9 mouse cellular contexts compared by ENCODE assay signal in the genomic region with DNA sequence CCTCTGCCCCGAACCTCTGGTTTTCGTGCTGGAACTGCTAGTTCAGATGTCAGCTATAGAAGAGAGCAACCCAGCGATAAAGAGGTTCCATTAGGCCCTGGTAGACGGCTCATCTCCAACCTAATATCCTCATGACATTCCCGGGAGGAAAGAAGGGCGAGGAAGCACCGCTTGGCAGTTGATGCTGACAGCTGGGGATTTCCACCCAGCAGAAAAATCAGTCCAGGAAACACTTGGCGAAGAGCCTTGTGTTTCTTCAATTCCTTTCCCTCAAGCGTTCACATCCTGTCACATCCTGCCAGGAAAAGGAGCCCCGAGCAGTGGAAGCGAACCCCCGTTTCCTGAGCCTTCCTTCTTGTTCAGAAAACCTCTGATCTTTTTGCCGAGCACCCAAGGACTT. TPM values are rescaled to one million over a fixed set of nuclear protein-coding genes. Genes with fewer than 3 reads are reported as not detected.
DNase-seq lines count a peak whose midpoint lies in the region; ATAC-seq and TF ChIP-seq lines count a peak whose summit lies in the region.
"Had no signal": no experiment of that assay in that cellular context is flagged by ENCODE, and none has a peak within 500 bp of the region (broad histone marks: within the 10 kb centered on the region; RNA-seq: fewer than 3 reads in every experiment).

No protein-coding gene starts in this region.

- H3K4me3 ChIP-seq in left cerebral cortex, adult 2 months = no peak overlapping the region
- no peak overlapping the region for H3K4me3 ChIP-seq in heart, embryonic 12.5 days
- H3K4me3 ChIP-seq in hindbrain, embryonic 13.5 days = no peak overlapping the region
- no peak overlapping the region for H3K4me3 ChIP-seq in hindbrain, embryonic 14.5 days (replicated peaks; ENCODE audit: low read length)

- peak; percentile 63 for DNase-seq in left cerebral cortex, postnatal 4 days
- DNase-seq in left cerebral cortex, adult 2 months (ENCODE audit: extremely low spot score in 1 of 2, low spot score in 2 of 2) = no peak
- DNase-seq in cerebellum, adult 18-20 months = peak; percentile 16 to 39
- DNase-seq in kidney, postnatal 4 days = peak; percentile 29 to 49
- peak; percentile 61 for DNase-seq in skeletal muscle tissue, adult 2 months (ENCODE audit: low read depth, low spot score)
- no peak for DNase-seq in hindbrain, embryonic 14.5 days (ENCODE audit: low spot score)

- intact Hi-C loops in left cerebral cortex, postnatal 4 days (cut with DNase I) = no loop called here
- intact Hi-C loops in left cerebral cortex, adult 2 months (cut with DNase I) = no loop called here

- WGBS in heart, embryonic 12.5 days = 41% methylated on average over 13 of the region's 13 CpGs
- WGBS in hindbrain, embryonic 13.5 days = 74% methylated on average over 13 of the region's 13 CpGs
- WGBS in hindbrain, embryonic 14.5 days = 74% methylated on average over 13 of the region's 13 CpGs

- H3K36me3 ChIP-seq in heart, embryonic 12.5 days = no peaks in the 10 kb centered on the region
- H3K36me3 ChIP-seq in hindbrain, embryonic 13.5 days = no peaks in the 10 kb centered on the region
- H3K36me3 ChIP-seq in hindbrain, embryonic 14.5 days (replicated peaks; ENCODE audit: control insufficient read depth, insufficient read depth) = no peaks in the 10 kb centered on the region

- ATAC-seq in heart, embryonic 12.5 days (ENCODE audit: insufficient number of reproducible peaks, low FRiP score) = no peak
- no peak for ATAC-seq in hindbrain, embryonic 13.5 days (ENCODE audit: low FRiP score)
- no peak for ATAC-seq in hindbrain, embryonic 14.5 days (ENCODE audit: low FRiP score)
- ATAC-seq: Patski had no signal

- TF ChIP-seq CTCF in left cerebral cortex, adult 2 months (IDR thresholded peaks at IDR 0.05) = no peak

- no peak overlapping the region for H3K27ac ChIP-seq in left cerebral cortex, adult 2 months
- H3K27ac ChIP-seq in heart, embryonic 12.5 days (ENCODE audit: poor library complexity, severe bottlenecking) = peak overlapping the region; percentile 88
- H3K27ac ChIP-seq in hindbrain, embryonic 13.5 days = no peak overlapping the region
- no peak overlapping the region for H3K27ac ChIP-seq in hindbrain, embryonic 14.5 days

- H3K27me3 ChIP-seq in heart, embryonic 12.5 days (replicated peaks) = no peaks in the 10 kb centered on the region
- no peaks in the 10 kb centered on the region for H3K27me3 ChIP-seq in hindbrain, embryonic 13.5 days
- H3K27me3 ChIP-seq in hindbrain, embryonic 14.5 days (ENCODE audit: control insufficient read depth, insufficient read depth, low read length) = no peaks in the 10 kb centered on the region
- H3K27me3 ChIP-seq: Patski had no signal

- H3K4me1 ChIP-seq in heart, embryonic 12.5 days (replicated peaks) = peaks cover 21% of the 10 kb centered on the region
- H3K4me1 ChIP-seq in hindbrain, embryonic 13.5 days (replicated peaks) = 0 out of 2 replicates have a peak, but pooled peaks cover 3% of the 10 kb centered on the region
- H3K4me1 ChIP-seq in hindbrain, embryonic 14.5 days (replicated peaks; ENCODE audit: control insufficient read depth, insufficient read depth, low read length) = 0 out of 2 replicates have a peak, but pooled peaks cover 6% of the 10 kb centered on the region

- H3K4me2 ChIP-seq in heart, embryonic 12.5 days = peak overlapping the region; percentile 56
- no peak overlapping the region for H3K4me2 ChIP-seq in hindbrain, embryonic 13.5 days
- no peak overlapping the region for H3K4me2 ChIP-seq in hindbrain, embryonic 14.5 days (replicated peaks)

- no peaks in the 10 kb centered on the region for H3K9me3 ChIP-seq in heart, embryonic 12.5 days (replicated peaks)
- no peaks in the 10 kb centered on the region for H3K9me3 ChIP-seq in hindbrain, embryonic 13.5 days
- H3K9me3 ChIP-seq in hindbrain, embryonic 14.5 days (ENCODE audit: control insufficient read depth, low read length) = no peaks in the 10 kb centered on the region

- H3K9ac ChIP-seq in heart, embryonic 12.5 days = no peak overlapping the region; the same call in 1 of the 2 replicates
- H3K9ac ChIP-seq in hindbrain, embryonic 13.5 days = no peak overlapping the region
- H3K9ac ChIP-seq in hindbrain, embryonic 14.5 days = no peak overlapping the region

RNA-seq across cellular contexts. Expression of a gene that starts 22.3 kb away (rescaled TPM):
- total RNA-seq in left cerebral cortex, postnatal 4 days (2021) = 100 to 1,000 TPM; 151 to 163 TPM
- 100 to 1,000 TPM; 111 to 126 TPM for total RNA-seq in left cerebral cortex, adult 2 months (2021)
- polyA plus RNA-seq in heart, embryonic 12.5 days (2016; fragmentation: Nextera tagmentation; extraction: Ambion mirVana) = 182 and 186 TPM in 2 replicates
- 182 and 184 TPM in 2 replicates for polyA plus RNA-seq in hindbrain, embryonic 13.5 days (2015; fragmentation: Nextera tagmentation; extraction: Ambion mirVana)
- polyA plus RNA-seq in hindbrain, embryonic 14.5 days (2014; fragmentation: Nextera tagmentation; extraction: Ambion mirVana) = 153 and 161 TPM in 2 replicates

Comparison
In these comparisons a context has a peak if more than half of its experiments do, and no peak if none do; other contexts are left out.
1. DNase-seq: peak in left cerebral cortex, postnatal 4 days (single experiment), cerebellum, adult 18-20 months (2 of 2), kidney, postnatal 4 days (2 of 2) and skeletal muscle tissue, adult 2 months (single experiment); none in left cerebral cortex, adult 2 months (0 of 2) and hindbrain, embryonic 14.5 days (single experiment).